Mouse (Mus musculus) liver, adult 2 months (tissue): ENCODE results near the gene H2afj.

Experiments used
- CTCF ChIP-seq: fragments of 200-500 bp; IDR thresholded peaks from 2 replicates; pipeline ENCODE4 v1.5.1; 2011; ENCODE audit warnings: low read depth, low read length, control low read depth
- POLR2A ChIP-seq: fragments of 200-500 bp; IDR thresholded peaks from 2 replicates; pipeline ENCODE4 v1.6.1; 2011; ENCODE audit warnings: low read length, control low read depth; ENCODE audit not compliant: insufficient read depth; ENCODE audit errors: extremely low read depth

DNA sequence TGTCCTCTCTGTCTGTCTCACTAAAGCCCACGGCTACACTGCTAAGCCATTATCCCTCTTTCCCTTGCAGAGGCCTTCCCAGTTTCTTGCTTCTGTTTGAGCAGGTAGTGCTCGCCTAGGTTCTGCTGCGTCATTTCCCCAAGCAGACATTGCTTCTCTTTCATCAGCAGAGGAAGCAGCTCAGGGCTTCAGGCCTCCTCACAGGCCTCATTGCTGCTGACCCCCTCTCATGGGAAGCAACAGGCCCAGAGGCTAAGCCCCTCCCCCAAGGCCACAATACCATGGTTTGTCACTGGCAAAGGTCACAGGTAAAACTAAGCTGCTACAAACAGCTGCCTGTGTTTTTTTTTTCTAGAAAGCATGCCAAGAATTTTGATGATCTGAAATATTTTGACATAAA, 44.7 kb downstream of the H2afj start:
- TF ChIP-seq CTCF (no peak), POLR2A (no peak)
